Mouse (Mus musculus) cerebellum, adult 2 months (tissue): ENCODE measurements around the gene Adgrl3. TPM values are rescaled to one million over a fixed set of nuclear protein-coding genes. Genes with fewer than 3 reads are reported as not detected.

Experiments
- DNase-seq, 2 experiments: peaks; one replicate each; pipeline ENCODE4 v3.0.0; 2021
- H3K27ac ChIP-seq: fragments of 200-500 bp; 2 replicates; pipeline ENCODE4 v1.5.1; 2012; ENCODE audit warnings: low read length, control low read depth, inconsistent platforms; ENCODE audit not compliant: insufficient read depth
- H3K27me3 ChIP-seq: fragments of 200-500 bp; 2 replicates; pipeline ENCODE4 v1.6.1; 2012; ENCODE audit warnings: inconsistent platforms, mild to moderate bottlenecking, low read length, moderate library complexity; ENCODE audit not compliant: control insufficient read depth, insufficient read depth
- H3K4me1 ChIP-seq: fragments of 200-500 bp; 2 replicates; pipeline ENCODE4 v1.6.1; 2011; ENCODE audit warnings: low read length; ENCODE audit not compliant: control insufficient read depth, insufficient read depth
- H3K4me3 ChIP-seq: fragments of 200-500 bp; replicated peaks from 2 replicates; pipeline ENCODE3; 2011; ENCODE audit warnings: mild to moderate bottlenecking, low read depth, low read length, control low read depth; ENCODE audit not compliant: insufficient read depth
- CTCF ChIP-seq: fragments of 200-500 bp; IDR thresholded peaks from 2 replicates; pipeline ENCODE4 v1.5.1; 2011; ENCODE audit warnings: low read depth, mild to moderate bottlenecking, control low read depth, low read length, moderate library complexity, borderline replicate concordance; ENCODE audit not compliant: insufficient read depth
- POLR2A ChIP-seq: fragments of 200-500 bp; IDR thresholded peaks from 2 replicates; pipeline ENCODE4 v1.6.1; 2011; ENCODE audit warnings: low read length, control low read depth, borderline replicate concordance; ENCODE audit not compliant: insufficient read depth
- WGBS: fragments of 180-500 bp; shearing (Covaris S2); methylation state at CpG from one replicate; pipeline ENCODE4 v1.1.7; 2018; 5-methylcytosine and 5-hydroxymethylcytosine counted together
- polyA plus RNA-seq: library from polyadenylated mRNA; depleted of rRNA; stranded (reverse); fragments of >200 nt; gene quantifications from 2 replicates; pipeline ENCODE4 v1.2.3, GENCODE M21; 2012

Adgrl3 gene
- polyA plus RNA-seq, 1 experiment = 59.3 TPM

- no peak overlapping the region for H3K4me3 ChIP-seq
- no peak overlapping the region for H3K27ac ChIP-seq
- TF ChIP-seq POLR2A (no peak), CTCF (no peak)
- no peak for DNase-seq
- WGBS = 81% methylated on average over 3 of the region's 3 CpGs
- no peaks in the 10 kb centered on the region for H3K4me1 ChIP-seq
- no peaks in the 10 kb centered on the region for H3K27me3 ChIP-seq
Measured at GRCm38 (mm10) chr5:81621715-81622114, 601.8 kb downstream of the Adgrl3 start.

- DNase-seq = no peak
- no peak overlapping the region for H3K4me3 ChIP-seq
- no peak for TF ChIP-seq POLR2A
- TF ChIP-seq CTCF = no peak
- no peaks in the 10 kb centered on the region for H3K27me3 ChIP-seq
- WGBS = 63% methylated on average over 1 of the region's 1 CpGs
- no peak overlapping the region for H3K27ac ChIP-seq
- no peaks in the 10 kb centered on the region for H3K4me1 ChIP-seq
Measured at GRCm38 (mm10) chr5:81623846-81624245, 603.9 kb downstream of the Adgrl3 start.

- Histone ChIP-seq H3K4me1 (no peaks in the 10 kb centered on the region), H3K27me3 (no peaks in the 10 kb centered on the region), H3K27ac (no peak overlapping the region), H3K4me3 (no peak overlapping the region)
- no peak for DNase-seq
- TF ChIP-seq CTCF (no peak), POLR2A (no peak)
- 81% methylated on average over 2 of the region's 2 CpGs for WGBS
Measured at GRCm38 (mm10) chr5:81636169-81636568, 616.2 kb downstream of the Adgrl3 start.

DNA sequence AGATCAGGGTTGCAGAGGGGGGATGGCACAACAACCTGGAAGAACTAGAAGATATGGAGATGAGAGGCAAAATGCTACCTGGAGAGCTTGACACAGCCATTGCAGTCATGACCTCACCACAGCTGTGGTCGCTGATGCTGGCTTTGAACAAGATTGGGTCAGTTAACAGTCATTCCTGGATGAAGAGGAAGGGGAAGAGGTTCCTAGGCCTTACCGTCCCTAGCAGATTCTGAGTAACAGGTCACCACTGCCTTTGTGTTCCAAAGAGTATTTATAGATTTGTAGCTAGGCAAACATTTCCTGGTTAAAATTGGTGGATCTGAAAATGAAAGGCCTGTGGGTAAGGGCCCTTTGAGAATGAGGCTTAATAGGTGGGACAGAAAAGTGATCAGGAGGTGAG is 618.5 kb downstream of the Adgrl3 start:
- WGBS = 95% methylated on average over 2 of the region's 2 CpGs
- TF ChIP-seq CTCF (no peak), POLR2A (no peak)

GRCm38 (mm10) chr5:81640118-81640517 is 620.2 kb downstream of the Adgrl3 start:
- TF ChIP-seq POLR2A (no peak), CTCF (no peak)
- no peaks in the 10 kb centered on the region for H3K4me1 ChIP-seq
- H3K27ac ChIP-seq = no peak overlapping the region
- no peak overlapping the region for H3K4me3 ChIP-seq
- H3K27me3 ChIP-seq = no peaks in the 10 kb centered on the region
- peak in 1 of 2 experiments; percentile 15 for DNase-seq
- WGBS = 38% methylated on average over 4 of the region's 4 CpGs

More for the DNA sequence above, 618.5 kb downstream of the Adgrl3 start:
- no peak overlapping the region for H3K27ac ChIP-seq
- no peak overlapping the region for H3K4me3 ChIP-seq
- H3K4me1 ChIP-seq = no peaks in the 10 kb centered on the region
- DNase-seq = no peak
- no peaks in the 10 kb centered on the region for H3K27me3 ChIP-seq

DNA sequence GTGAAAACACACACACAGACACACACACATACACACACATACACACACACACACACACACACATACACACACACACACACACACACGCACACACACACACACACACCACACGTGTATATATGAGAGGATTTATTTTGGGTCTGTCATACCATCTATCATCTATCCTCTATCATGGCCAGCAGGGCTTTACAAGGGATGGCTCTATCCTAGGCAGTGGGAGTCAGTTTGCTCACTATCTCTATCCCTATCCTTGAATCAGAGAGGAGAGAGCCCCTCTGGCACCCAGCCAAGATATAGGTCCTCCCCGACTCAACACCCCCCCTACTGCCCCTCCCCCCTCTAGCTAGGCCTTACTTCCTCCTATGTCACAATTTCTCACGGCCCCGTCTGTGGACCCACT is 625.6 kb downstream of the Adgrl3 start:
- DNase-seq = no peak
- 86% methylated on average over 5 of the region's 5 CpGs for WGBS
- Histone ChIP-seq H3K4me1 (no peaks in the 10 kb centered on the region), H3K4me3 (no peak overlapping the region), H3K27me3 (no peaks in the 10 kb centered on the region), H3K27ac (no peak overlapping the region)
- TF ChIP-seq POLR2A (no peak), CTCF (no peak)

- WGBS = 80% methylated on average over 2 of the region's 2 CpGs
- Histone ChIP-seq H3K27me3 (no peaks in the 10 kb centered on the region), H3K4me3 (no peak overlapping the region), H3K27ac (no peak overlapping the region), H3K4me1 (no peaks in the 10 kb centered on the region)
- TF ChIP-seq POLR2A (no peak), CTCF (no peak)
- DNase-seq = no peak
Measured at GRCm38 (mm10) chr5:81653941-81654340, 634.0 kb downstream of the Adgrl3 start.

GRCm38 (mm10) chr5:81661611-81662390 is 641.9 kb downstream of the Adgrl3 start:
- whole genome bisulfite sequencing = 56% methylated on average over 6 of the region's 6 CpGs
- Histone ChIP-seq H3K4me1 (no peaks in the 10 kb centered on the region), H3K27me3 (no peaks in the 10 kb centered on the region), H3K27ac (no peak overlapping the region), H3K4me3 (no peak overlapping the region)
- TF ChIP-seq CTCF (no peak), POLR2A (no peak)
- peak in 1 of 2 experiments; percentile 8 for DNase-seq
